Mouse (Mus musculus) spleen, adult 12 weeks (tissue): ENCODE data around the gene Onecut1.

Source experiments
- DNase-seq: peaks from one replicate; pipeline ENCODE4 v3.0.0; 2022; ENCODE audit warnings: low spot score

The Onecut1 gene

GRCm38 (mm10) chr9:74860461-74860860 is 1.3 kb upstream of the Onecut1 start:
- DNase-seq = no peak

DNA sequence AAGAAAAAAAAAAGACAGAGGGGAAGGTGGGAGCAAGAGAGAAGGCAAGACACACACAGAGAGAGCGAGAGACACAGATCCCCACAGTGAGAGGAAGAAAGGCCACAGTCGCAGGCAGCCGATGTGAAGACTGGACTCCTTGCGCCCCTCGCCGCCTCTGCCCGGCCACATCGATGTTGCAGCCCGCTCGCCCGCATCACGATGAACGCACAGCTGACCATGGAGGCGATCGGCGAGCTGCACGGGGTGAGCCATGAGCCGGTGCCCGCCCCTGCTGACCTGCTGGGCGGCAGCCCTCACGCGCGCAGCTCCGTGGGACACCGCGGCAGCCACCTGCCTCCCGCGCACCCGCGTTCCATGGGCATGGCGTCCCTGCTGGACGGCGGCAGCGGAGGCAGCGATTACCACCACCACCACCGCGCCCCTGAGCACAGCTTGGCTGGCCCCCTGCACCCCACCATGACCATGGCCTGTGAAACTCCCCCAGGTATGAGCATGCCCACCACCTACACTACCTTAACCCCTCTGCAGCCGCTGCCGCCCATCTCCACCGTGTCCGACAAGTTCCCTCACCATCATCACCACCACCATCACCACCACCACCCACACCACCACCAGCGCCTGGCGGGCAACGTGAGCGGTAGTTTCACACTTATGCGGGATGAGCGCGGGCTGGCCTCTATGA is 517 bp downstream of the Onecut1 start:
- DNase-seq = no peak

- no peak for DNase-seq
These were observed 1.3 kb downstream of the Onecut1 start for GRCm38 (mm10) chr9:74862783-74863654.

DNA sequence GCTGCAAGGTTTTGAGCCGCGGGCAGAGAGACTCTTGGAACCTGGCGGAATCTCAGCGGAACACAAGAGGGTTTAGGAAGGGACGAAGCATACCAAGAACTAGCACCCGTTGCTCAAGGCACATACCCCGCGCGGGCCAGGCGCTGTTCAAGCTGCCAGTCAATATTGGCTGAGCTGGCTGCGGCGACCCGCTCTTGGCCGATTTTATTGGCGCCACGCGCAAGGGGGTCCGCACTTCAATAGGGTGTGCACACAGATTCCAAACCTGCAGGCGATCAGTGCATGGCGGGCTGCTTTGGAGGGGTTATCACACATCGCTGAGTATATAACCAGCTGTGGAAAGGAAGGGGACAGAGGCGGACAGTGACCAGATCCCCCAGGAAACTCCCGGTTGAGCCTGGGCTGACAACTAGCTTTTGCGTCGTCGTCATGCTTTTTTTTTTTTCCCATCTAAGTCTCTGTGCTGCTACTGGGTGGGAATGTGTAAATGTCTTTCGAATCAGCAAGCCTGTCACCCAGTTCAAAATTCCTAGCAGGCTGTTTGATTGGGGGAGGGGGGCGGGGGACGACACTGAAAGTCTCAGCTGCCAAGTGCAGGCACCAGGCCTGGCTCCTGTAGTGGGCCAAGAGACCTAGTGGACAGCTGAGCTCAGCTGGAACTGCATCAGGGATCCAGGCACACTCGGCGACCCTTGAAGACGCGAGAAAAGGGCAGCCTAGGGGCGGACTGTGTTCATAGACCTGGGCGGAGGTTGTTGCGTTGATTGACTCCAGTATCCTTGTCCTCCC is 2.1 kb downstream of the Onecut1 start:
- DNase-seq = no peak

DNA sequence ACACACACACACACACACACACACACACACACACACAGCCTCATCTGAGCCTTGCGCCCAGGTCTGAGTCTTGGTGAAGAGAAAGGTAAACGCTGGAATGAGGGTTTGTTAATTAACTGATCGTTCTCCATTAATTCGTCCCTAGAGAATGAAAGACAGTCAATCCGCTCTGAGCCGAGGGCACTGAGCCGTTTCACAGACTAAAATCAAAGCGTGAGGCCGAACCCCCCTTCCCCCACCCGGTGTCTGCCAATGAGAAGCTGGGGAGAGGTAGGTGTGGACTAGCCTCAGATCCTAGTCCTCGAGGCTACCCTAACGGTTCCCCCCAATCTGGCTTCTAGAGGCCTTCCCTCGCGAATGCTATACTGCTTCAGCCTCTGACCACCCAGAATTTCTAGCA is 2.8 kb downstream of the Onecut1 start:
- no peak for DNase-seq

- no peak for DNase-seq
These were observed 5.0 kb downstream of the Onecut1 start for GRCm38 (mm10) chr9:74866596-74867313.

- DNase-seq = no peak
These were observed 6.0 kb downstream of the Onecut1 start for GRCm38 (mm10) chr9:74867641-74868205.

- no peak for DNase-seq
These were observed 6.7 kb downstream of the Onecut1 start for GRCm38 (mm10) chr9:74868336-74868950.

- no peak for DNase-seq
These were observed 9.4 kb downstream of the Onecut1 start for GRCm38 (mm10) chr9:74870960-74871688.

DNA sequence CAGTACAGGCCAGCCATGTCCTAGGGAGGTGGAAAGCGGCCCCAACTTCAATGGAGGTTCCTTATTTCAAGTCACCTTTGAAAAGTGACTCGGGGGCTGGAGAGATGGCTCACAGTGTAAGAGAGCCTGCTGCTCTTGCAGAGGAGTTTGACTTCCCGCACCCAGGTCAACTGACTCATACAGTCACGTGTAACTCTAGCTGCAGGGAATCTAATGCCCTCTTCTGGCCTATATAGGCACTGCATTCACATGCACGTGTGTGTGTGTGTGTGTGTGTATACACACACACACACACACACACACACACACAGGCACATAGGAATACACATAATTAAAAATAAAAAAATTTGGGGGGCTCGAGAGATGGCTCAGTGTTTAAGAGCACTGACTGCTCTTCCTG is 14.6 kb downstream of the Onecut1 start:
- no peak for DNase-seq

DNA sequence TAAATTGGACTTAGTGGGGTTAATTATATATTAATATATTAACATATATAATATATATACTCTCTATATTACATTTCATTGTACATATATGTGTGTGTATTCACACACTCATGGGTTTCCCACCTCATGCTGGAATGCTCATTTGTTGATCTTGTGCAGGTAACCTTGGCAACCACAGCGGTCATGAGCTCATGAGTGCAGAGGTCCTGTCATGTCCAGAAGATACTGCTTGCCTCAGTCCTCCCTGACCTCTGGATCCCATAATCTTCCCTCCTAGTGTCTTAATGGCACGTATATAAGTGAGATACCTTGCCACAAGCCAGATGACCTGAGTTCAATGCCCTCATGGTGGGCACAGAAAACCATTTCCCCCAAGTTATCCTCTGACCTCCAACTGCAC is 16.0 kb downstream of the Onecut1 start:
- no peak for DNase-seq

DNA sequence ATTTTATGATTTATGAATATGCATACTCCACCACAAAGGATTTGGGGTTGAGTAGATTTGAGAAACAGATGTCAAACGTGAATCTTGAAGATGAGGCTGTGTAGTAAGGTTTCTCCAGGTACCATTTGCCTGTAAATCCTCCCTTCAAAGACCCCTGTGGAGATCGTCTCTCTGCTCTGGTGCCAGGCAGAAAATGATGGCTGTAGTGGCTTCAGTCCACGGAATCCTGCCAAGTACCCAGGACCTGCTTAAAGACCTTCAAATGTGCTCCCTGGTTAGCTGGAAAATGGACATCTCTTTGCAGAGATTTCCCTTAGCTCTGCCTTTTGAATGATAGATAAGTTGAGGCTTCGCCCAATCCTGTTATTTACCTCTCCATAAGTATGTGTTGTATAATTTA is 26.1 kb downstream of the Onecut1 start:
- no peak for DNase-seq

DNA sequence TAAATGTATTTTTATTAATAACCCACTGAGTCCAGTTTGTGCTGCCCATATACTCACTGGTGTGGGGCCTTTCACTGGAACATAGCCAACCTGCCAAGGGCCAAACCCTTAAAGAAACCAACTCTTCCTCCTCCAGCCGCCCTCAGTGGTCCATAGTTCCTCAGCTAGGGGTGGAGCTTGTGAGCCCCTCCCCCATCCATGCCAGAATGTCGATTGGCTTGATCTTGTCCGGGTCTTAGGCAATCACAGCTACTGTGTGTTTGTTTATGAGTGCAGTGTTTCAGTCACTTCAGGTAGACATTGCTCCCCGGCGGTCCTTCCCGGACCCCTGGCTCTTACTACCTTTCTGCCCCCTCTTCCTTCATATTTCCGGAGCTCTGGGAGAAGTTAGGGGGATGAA is 35.0 kb downstream of the Onecut1 start:
- DNase-seq = no peak

GRCm38 (mm10) chr9:74897375-74897982 is 35.8 kb downstream of the Onecut1 start:
- DNase-seq = no peak

GRCm38 (mm10) chr9:74900141-74900540 is 38.4 kb downstream of the Onecut1 start:
- DNase-seq = no peak

- DNase-seq = no peak
These were observed 43.3 kb downstream of the Onecut1 start for GRCm38 (mm10) chr9:74904866-74905508.

GRCm38 (mm10) chr9:74906951-74907350 is 45.2 kb downstream of the Onecut1 start:
- no peak for DNase-seq

DNA sequence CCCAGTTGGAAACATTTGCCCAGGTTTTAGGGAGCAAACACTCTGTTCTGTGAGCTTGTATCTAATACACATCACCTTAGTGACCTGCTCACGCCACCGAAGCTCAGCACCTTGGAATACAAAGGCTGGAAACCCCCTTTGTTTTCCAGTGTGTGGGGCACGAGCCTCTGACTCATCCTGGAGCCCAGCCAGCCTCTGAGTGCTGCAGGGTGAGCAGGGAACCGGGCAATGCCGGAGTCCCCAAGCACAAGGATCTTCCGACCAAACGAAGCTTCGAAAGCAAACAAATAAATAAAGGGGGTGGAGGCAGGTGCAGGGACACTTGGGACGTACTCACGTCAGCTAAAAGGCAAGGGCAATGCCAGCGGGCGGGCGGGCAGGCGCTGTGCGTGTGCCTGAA is 47.5 kb downstream of the Onecut1 start:
- DNase-seq = no peak

DNA sequence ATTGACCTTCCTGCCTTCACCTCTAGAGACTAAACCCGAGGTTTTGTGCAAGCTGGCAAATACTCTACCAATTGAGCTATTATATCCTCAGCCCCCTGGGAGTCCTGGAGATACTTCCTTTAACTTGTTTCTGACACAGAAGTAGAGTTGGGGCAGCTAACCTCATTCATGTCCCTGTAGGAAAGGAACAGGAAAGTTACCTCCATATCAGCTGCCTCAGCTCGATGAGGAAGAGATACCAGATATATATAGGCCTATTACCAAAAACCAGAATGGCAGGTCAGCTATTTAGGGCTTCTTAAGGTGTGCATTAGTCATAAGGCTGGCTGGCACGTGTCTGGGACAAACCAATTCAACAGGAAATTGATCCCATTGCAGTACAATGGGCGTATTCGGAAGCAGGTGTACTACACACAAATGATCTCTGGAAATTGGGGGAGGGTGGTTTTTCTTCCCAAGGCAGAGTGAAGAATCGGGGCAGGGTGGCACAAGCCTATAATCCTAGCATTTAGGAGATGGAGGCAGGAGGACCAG is 48.6 kb downstream of the Onecut1 start:
- DNase-seq = no peak
